In the genomic region with DNA sequence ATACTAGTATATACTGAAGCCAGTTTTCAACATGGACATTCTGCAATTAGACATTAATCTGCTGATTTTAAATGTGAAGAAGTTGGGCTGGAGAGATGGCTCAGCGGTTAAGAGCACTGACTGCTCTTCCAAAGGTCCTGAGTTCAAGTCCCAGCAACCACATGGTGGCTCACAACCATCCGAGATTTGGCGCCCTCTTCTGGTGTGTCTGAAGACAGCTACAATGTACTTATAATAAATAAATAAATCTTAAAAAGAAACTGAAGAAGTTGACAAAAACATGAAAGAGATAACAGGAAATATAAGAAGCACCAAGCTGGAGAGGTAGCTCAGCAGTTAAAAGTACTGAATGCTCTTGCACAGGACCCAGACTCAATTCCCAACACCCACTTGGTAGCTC, we compare ENCODE assay signal across 8 mouse cellular contexts. TPM values are rescaled to one million over a fixed set of nuclear protein-coding genes. Genes with fewer than 3 reads are reported as not detected.
DNase-seq lines count a peak whose midpoint lies in the region; ATAC-seq and TF ChIP-seq lines count a peak whose summit lies in the region.
"Not testable (repeated sequence)": the region's sequence is repeated elsewhere in the genome, so short reads cannot be mapped to it uniquely, and the experiment has no call there.

No protein-coding gene starts in this region.

- ATAC-seq in forebrain, embryonic 16.5 days; heart, embryonic 16.5 days (replicated peaks; ENCODE audit: extremely low read depth, insufficient read depth, low FRiP score); liver, postnatal 0 days: not testable (repeated sequence)

- TF ChIP-seq CTCF in E14TG2a.4 (conservative IDR thresholded peaks at IDR 0.05; ENCODE audit: low read length) = peak; percentile 21
- TF ChIP-seq CTCF in bone marrow macrophage, adult 2 months (IDR thresholded peaks at IDR 0.05; ENCODE audit: low read depth, low read length) = 0 out of 2 replicates have a peak, but pooled peaks have one; percentile 20
- TF ChIP-seq CTCF in heart, adult 2 months (IDR thresholded peaks at IDR 0.05) = peak; percentile 33; the same call in 1 of the 2 replicates
- peak; percentile 51 for TF ChIP-seq CTCF in layer of hippocampus, adult 2 months (conservative IDR thresholded peaks at IDR 0.05)
- TF ChIP-seq CTCF in liver, postnatal 0 days (IDR thresholded peaks at IDR 0.05; ENCODE audit: low read depth) = peak; percentile 24; the same call in 1 of the 2 replicates
- peak; percentile 30; the same call in 1 of the 2 replicates for TF ChIP-seq CTCF in small intestine, adult 2 months (IDR thresholded peaks at IDR 0.05; ENCODE audit: extremely low read depth, insufficient read length, insufficient replicate concordance, low read depth, low read length)

- intact Hi-C loops in heart, adult 2 months (cut with DNase I) = loop anchor here (10.0 kb wide), 1 partner anchor 64 kb away; no protein-coding TSS in a partner anchor

- not testable (repeated sequence) for DNase-seq in heart, adult 2 months; layer of hippocampus, adult 2 months (ENCODE audit: low spot score in 2 of 2); liver, postnatal 0 days

- not testable (repeated sequence) for H3K36me3 ChIP-seq in E14TG2a.4 (ENCODE audit: insufficient read depth, low read length); forebrain, embryonic 16.5 days (ENCODE audit: control insufficient read depth, insufficient read depth); heart, embryonic 16.5 days (ENCODE audit: control insufficient read depth, insufficient read depth); liver, postnatal 0 days (replicated peaks; ENCODE audit: insufficient read depth, low read length); small intestine, adult 2 months (ENCODE audit: control insufficient read depth, insufficient read depth, low read length)
- H3K36me3 ChIP-seq in heart, adult 2 months (ENCODE audit: control insufficient read depth, insufficient read depth, low read length) = peaks cover 20% of the 10 kb centered on the region

- not testable (repeated sequence) for H3K9me3 ChIP-seq in E14TG2a.4 (ENCODE audit: low read length); forebrain, embryonic 16.5 days (ENCODE audit: control insufficient read depth, low read length); heart, embryonic 16.5 days (replicated peaks; ENCODE audit: control insufficient read depth, low read length); liver, postnatal 0 days (ENCODE audit: low read length)

- H3K27ac ChIP-seq in bone marrow macrophage, adult 2 months (ENCODE audit: insufficient read depth, low read depth, low read length); liver, postnatal 0 days (ENCODE audit: low read depth); small intestine, adult 2 months (ENCODE audit: insufficient read depth, low read depth, low read length): not testable (repeated sequence)
- peak overlapping the region; percentile 60 for H3K27ac ChIP-seq in forebrain, embryonic 16.5 days (ENCODE audit: low read length)
- H3K27ac ChIP-seq in heart, adult 2 months = peak overlapping the region; percentile 49; the same call in 1 of the 2 replicates
- peak overlapping the region; percentile 42; the same call in 1 of the 2 replicates for H3K27ac ChIP-seq in heart, embryonic 16.5 days (ENCODE audit: low read length)
- H3K27ac ChIP-seq in layer of hippocampus, adult 2 months = peak overlapping the region; percentile 93

- TF ChIP-seq POLR2A in bone marrow macrophage, adult 2 months (IDR thresholded peaks at IDR 0.05; ENCODE audit: borderline replicate concordance, low read depth, low read length); heart, adult 2 months (IDR thresholded peaks at IDR 0.05; ENCODE audit: insufficient read depth, low read depth, low read length); small intestine, adult 2 months (IDR thresholded peaks at IDR 0.05; ENCODE audit: low read depth, low read length): not testable (repeated sequence)

- not testable (repeated sequence) for TF ChIP-seq EP300 in heart, adult 2 months (IDR thresholded peaks at IDR 0.05; ENCODE audit: insufficient read depth, low read depth, low read length); liver, postnatal 0 days (IDR thresholded peaks at IDR 0.05; ENCODE audit: low read depth)

- not testable (repeated sequence) for H3K27me3 ChIP-seq in E14TG2a.4 (ENCODE audit: insufficient read depth, low read length); forebrain, embryonic 16.5 days (replicated peaks; ENCODE audit: control insufficient read depth, insufficient read depth, low read length); heart, adult 2 months (ENCODE audit: control insufficient read depth, insufficient read depth, low read length); heart, embryonic 16.5 days (ENCODE audit: control insufficient read depth, insufficient read depth, low read length); liver, postnatal 0 days (ENCODE audit: insufficient read depth, low read length); small intestine, adult 2 months (ENCODE audit: control insufficient read depth, insufficient read depth, low read length)

- not testable (repeated sequence) for H3K4me1 ChIP-seq in E14TG2a.4 (replicated peaks; ENCODE audit: low read depth, low read length); forebrain, embryonic 16.5 days (replicated peaks; ENCODE audit: control insufficient read depth, insufficient read depth, low read length); small intestine, adult 2 months (ENCODE audit: control insufficient read depth, insufficient read depth, insufficient read length, low read length)
- H3K4me1 ChIP-seq in bone marrow macrophage, adult 2 months (ENCODE audit: control insufficient read depth, insufficient read depth, low read length) = peaks cover 12% of the 10 kb centered on the region
- H3K4me1 ChIP-seq in heart, adult 2 months (ENCODE audit: control insufficient read depth, insufficient read depth, low read length) = peaks cover 16% of the 10 kb centered on the region
- peaks cover 21% of the 10 kb centered on the region for H3K4me1 ChIP-seq in heart, embryonic 16.5 days (ENCODE audit: control insufficient read depth, insufficient read depth, low read length)
- peaks cover 12% of the 10 kb centered on the region for H3K4me1 ChIP-seq in liver, postnatal 0 days (ENCODE audit: insufficient read depth)

- not testable (repeated sequence) for H3K9ac ChIP-seq in forebrain, embryonic 16.5 days (replicated peaks; ENCODE audit: low read depth, low read length); heart, adult 2 months (ENCODE audit: low read depth, low read length); heart, embryonic 16.5 days (ENCODE audit: low read length); liver, postnatal 0 days (replicated peaks)

- not testable (repeated sequence) for H3K4me2 ChIP-seq in forebrain, embryonic 16.5 days (ENCODE audit: low read length); heart, embryonic 16.5 days (ENCODE audit: low read depth, low read length); liver, postnatal 0 days (ENCODE audit: low read depth, low read length)

- WGBS in forebrain, embryonic 16.5 days = 92% methylated on average over 3 of the region's 3 CpGs
- WGBS in heart, adult 2 months = 78% methylated on average over 3 of the region's 3 CpGs
- 79% methylated on average over 3 of the region's 3 CpGs for WGBS in heart, embryonic 16.5 days
- 76% methylated on average over 3 of the region's 3 CpGs for WGBS in liver, postnatal 0 days (ENCODE audit: insufficient replicate concordance)
- 81% methylated on average over 3 of the region's 3 CpGs for WGBS in small intestine, adult 2 months

- not testable (repeated sequence) for H3K79me2 ChIP-seq in heart, adult 2 months (replicated peaks; ENCODE audit: control insufficient read depth, insufficient read depth, low read length)

- not testable (repeated sequence) for H3K4me3 ChIP-seq in E14TG2a.4 (replicated peaks; ENCODE audit: low read length); bone marrow macrophage, adult 2 months (ENCODE audit: insufficient read depth, low read length); forebrain, embryonic 16.5 days (replicated peaks; ENCODE audit: low read length); heart, adult 2 months; heart, embryonic 16.5 days (ENCODE audit: low read length); layer of hippocampus, adult 2 months; liver, postnatal 0 days (ENCODE audit: low read depth, low read length); small intestine, adult 2 months (ENCODE audit: low read depth, low read length)

RNA-seq across cellular contexts. Expression of gene Aak1, which starts 29.3 kb away (rescaled TPM):
- 16.6 and 24.0 TPM in 2 replicates for polyA plus RNA-seq in bone marrow macrophage, adult 2 months (2012; ENCODE audit: insufficient read depth, insufficient read length, missing spikeins)
- polyA plus RNA-seq in forebrain, embryonic 16.5 days (2015; fragmentation: Nextera tagmentation; extraction: Ambion mirVana) = 36.8 and 36.9 TPM in 2 replicates
- 10 to 100 TPM; 81.6 to 85.5 TPM for total RNA-seq in heart, adult 2 months (2021)
- 20.5 and 31.2 TPM in 2 replicates for polyA plus RNA-seq in heart, adult 2 months (2012; rRNA removed)
- 17.8 and 21.8 TPM in 2 replicates for polyA plus RNA-seq in heart, embryonic 16.5 days (2015; fragmentation: Nextera tagmentation; extraction: Ambion mirVana)
- 100 to 1,000 TPM; 445 to 462 TPM for total RNA-seq in layer of hippocampus, adult 2 months (2021)
- 1.9 and 2.2 TPM in 2 replicates for polyA plus RNA-seq in liver, postnatal 0 days (2015; fragmentation: Nextera tagmentation; extraction: Ambion mirVana)
- polyA plus RNA-seq in small intestine, adult 2 months (2012; rRNA removed) = 10.5 and 22.8 TPM in 2 replicates
